Mouse (Mus musculus) ovary, adult 18-20 months (tissue): ENCODE data around the gene Olfr338.
"Not testable (repeated sequence)": the region's sequence is repeated elsewhere in the genome, so short reads cannot be mapped to it uniquely, and the experiment has no call there.

ENCODE experiments used
- DNase-seq: peaks from one replicate; pipeline ENCODE4 v3.0.0; 2022; ENCODE audit warnings: low spot score, mixed read lengths

Gene Olfr338

DNA sequence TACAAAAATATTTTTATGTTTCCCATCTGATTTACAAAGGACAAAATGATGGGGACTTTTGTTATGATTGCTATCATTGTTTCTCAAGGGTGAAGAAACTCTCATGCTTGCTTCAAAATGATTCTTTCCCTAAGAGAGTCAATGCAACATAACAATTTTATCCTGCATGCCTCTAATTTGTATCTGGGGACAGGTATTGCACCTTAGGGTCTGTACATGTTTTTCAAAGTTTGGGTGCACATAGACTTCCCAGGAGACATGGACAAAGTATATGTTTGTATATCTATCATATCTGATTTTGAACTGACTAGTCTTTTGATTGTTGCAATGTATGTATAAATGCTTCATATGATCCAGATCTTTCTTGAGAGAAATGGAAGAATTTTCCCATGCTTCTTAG, at the start of gene Olfr338:
Gene Olfr338 (plus strand): TSS at position 301 of the 400 bp plus-strand sequence.
- DNase-seq = no peak

DNA sequence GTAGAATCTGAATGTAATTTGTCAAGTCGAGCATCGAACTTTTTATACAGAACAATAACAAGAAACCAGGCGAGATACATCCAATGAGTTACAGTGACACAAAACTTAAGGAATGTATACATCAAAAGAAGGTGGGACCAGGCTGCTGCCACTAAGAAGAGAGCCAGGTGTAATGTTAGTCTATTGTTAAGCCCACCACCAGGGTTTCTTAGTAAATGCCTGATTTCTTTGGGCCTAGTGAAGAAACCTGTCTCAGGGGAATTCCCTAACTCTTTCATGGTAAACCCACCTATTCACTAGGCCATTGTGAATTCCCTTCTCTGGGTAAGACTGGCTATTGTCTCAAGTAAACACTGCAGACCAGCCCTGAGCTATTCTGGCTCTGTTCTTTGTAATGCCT, 41.9 kb downstream of the Olfr338 start:
- not testable (repeated sequence) for DNase-seq

DNA sequence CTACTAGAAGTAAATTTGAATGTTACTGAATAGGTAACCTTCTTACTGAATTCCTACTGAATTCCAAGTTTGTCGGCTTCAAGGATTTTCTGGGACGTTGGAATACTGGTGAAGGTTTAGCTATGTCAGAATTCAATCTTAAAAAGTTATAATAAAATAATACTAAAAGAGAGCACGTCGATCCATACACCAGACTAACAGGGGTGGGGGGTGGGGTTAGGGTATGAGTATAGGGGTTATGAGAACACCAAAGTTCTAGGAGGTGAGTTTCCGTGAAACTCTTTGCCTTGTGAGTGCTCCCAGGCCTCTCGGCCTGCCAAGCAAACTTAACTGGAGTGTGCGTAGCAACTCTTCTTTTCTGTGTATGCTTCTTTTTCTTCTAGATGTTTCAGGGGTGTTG, 42.3 kb downstream of the Olfr338 start:
- not testable (repeated sequence) for DNase-seq

GRCm38 (mm10) chr2:36418647-36419046, 45.3 kb downstream of the Olfr338 start, which contains the start of gene Olfr339:
Olfr339 (plus strand) TSS chr2:36418947.
- DNase-seq = no peak
